Mouse (Mus musculus): ENCODE measurements around the gene Trmt10c.
A peak's percentile ranks its signal among the peaks of the same experiment; 100 is the strongest.
"Not testable (repeated sequence)": the region's sequence is repeated elsewhere in the genome, so short reads cannot be mapped to it uniquely, and the experiment has no call there.

Gene Trmt10c

DNA sequence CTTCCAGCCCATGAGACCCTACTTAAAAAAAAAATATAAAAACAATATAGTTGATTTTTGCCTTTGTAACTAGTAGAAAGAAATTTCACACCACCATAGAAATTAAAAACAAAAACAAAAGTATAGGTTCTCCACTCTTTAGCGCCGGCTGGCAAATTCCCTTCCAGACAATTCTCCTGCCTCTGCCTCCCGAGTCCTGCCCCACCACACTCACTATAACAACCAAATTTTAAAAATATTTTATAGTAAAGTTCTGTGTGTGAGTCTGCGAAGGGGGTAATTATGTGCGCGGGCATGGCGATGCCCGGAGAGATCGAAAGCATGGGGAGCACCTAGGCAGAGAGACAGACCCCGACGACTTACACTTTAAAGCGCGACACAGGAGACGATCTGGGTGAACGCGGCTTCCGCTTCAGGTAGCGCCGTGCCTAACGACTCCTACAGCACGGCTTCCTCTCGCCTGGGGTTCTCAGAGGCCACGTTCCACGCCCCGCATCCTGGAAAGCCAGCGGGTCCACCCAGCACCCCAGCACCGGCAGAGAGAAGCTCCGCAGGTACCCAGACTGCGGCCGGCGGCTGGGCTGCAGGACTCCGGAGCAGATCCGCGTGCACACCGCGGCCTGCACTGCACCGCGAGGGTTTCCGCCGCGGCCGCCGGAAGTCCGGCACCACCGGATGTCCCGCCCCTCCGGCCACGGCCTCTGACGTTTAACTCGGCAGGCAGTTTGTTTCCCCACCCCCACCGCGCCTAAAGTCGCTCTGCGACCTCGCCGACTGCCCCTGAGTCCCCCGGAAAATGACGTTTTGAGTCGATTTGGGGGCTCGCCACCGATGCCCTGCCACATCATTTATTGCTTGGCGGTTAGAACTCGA is at the start of gene Trmt10c:
TSS of gene Trmt10c (minus strand) at position 682 of the 873 bp plus-strand sequence.
- peak; percentile 91 for DNase-seq (ENCODE audit: low spot score)

DNA sequence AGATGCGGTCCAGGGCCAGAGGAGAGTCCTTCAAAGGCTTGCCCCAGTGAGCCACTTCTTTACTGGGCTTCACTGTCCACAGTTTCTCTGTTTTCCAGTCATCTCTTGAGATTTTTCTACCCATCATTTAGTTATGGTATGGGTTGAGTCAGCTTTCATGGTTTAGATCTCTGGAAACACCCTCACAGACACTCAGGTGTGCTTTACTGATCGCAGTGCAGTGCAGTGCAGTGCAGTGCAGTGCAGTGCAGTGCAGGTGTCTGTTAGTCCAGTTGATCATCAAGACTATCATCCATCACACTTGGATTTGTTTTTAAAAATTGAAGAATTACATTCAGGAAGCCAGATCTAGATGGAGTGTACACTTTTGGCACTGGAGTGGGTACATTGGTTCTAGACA is 48.7 kb upstream of the Trmt10c start:
- DNase-seq (ENCODE audit: low spot score) = no peak

DNA sequence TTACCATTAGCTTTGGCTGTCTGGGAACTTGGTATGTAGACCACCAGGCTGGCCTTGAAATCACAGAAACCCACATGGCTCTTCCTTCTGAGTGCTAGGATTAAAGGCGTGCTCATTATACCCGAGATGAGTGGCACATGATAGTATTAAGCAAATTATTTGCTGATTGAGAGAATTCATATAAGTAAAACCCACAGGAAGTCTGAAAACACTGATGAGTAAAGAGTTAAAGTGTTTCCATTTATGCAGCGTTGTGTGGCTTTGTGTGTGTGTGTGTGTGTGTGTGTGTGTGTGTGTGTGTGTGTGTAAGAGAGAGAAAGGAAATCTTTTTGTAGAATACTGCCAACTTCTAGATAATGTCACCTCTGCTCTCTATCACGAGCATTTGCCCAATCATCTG is 44.1 kb upstream of the Trmt10c start:
- DNase-seq (ENCODE audit: low spot score) = no peak

DNA sequence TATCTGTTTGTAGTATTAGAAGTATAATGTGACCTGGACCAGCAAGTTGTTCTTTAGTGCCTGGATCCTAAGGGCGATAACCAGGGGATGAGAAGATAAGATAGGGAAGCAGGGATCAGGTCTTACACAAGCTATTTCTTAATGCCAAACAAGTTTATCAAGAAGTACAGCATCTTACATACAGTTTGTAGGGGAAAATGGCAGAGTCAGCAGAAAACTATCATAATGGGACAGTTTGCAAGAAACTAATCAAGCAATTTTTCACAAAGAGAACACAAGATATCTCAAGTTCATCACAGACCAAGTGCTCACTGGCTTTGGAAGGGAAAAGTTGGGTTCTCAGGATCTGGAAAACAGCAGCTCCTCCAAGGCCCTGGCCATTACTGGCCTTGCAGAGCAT is 41.8 kb upstream of the Trmt10c start:
- no peak for DNase-seq (ENCODE audit: low spot score)

DNA sequence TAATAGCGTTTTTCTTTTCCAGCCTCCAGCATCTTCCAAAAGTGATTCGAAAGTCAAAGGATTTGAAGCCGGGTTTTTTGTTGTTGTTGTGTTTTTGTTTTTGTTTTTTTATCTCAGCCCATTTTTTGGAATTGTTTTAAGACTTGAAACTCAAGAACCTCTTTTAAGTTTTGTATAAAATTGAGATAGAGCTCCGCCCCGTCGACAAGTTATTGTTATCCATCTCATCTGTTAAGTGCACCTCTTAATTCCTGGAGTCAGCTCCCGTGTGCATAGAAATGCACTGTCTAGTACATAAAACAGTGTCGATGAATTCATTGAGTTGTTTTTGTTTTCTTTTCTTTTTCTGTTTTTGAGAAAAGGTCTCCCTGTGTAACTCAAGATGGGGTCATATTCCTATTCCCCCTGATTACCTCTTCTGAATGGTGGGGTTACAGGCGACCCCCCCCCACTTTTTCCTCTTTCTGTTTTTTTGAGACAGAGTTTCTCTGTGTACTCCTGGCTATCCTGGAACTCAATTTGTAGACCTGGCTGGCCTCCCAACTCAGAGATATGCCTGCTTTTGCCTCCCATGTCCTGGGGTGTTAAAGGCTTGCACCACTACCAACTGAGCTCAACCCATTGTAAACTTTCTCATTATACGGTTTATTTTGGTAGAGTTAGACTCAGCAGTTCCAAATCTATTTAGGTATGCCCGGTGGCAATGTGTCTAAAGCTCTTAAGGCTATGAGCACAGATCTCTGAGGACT is 38.7 kb upstream of the Trmt10c start:
- DNase-seq (ENCODE audit: low spot score) = no peak

DNA sequence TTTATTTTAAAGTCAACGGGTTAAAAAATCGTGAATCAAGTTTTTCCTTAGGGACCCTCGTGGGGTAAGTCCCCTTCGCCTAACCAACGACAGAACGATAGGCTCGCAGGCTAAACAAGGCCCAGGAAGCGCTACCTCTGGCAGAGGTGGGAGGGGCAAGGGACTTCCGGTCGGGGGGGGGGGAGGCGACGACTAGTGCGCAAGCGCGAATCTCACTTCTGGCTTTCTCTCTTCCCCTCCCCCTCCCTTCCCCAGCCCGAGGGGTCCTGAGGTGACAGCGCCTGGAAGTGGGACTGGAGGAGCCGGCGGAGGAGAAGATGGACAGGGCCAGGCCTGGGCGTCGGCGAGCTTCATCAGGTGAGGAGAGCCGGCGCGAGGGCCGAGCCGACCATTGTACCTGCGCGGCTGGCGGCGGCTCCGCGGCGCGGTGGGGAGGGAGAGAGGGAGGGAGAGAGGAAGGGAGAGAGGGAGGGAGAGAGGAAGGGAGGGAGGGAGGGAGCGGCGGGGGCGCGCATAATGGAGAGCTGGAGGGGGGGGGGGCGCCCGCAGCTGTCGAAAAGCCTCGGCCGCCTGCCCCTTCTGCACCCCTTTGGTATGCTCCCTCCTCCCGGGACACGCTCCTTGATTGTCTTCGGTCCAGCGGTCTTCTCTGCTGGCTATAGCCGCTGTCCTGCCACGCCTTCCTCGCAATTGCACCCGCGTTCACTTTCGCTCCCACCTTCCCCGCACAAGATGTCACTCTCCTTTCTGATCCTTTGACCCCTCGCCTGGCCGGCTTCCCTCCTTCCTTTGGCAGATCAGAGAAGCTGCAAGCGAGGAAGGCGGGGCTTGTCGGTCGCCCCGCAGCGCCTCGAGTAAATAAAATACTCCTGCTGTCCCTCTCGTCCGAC is 37.8 kb upstream of the Trmt10c start:
- peak; percentile 83 for DNase-seq (ENCODE audit: low spot score)

DNA sequence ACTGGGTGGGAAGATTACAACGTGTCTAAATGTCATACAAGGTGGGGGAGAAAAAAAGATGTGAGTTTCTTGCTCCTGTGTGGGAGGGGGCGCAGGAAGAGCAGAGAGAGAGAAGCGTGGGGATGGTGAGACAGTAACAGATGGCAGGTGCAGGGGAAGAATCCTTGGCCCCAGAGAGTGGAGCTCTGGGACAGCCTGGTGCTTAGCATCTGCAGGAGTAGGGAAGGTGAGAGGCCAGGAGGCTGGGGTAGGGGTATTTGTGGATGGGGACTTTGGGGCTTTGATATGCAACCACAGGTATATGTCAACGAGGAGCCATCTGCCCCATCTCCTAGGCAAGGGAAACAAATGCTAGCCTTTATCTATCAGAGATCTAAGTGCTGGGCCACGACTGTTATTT is 36.9 kb upstream of the Trmt10c start:
- no peak for DNase-seq (ENCODE audit: low spot score)

DNA sequence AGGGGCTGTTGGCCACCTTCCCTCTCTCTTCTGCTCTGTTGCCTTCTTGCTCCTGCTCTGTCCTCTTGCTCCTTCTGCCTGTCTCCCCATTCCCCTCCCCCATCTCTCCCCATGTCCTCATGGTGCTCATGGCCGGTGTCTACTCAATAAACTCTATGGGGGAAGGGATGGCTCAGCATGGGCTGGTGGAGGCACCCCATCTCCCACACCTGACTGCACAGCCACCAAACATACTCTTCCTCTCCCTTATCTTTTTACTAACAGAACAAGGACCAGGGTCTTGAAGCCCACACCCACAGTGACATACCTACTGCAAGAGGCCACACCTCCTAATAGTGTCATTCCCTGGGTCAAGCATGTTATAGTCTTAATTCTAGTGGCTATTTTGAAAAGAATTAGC is 36.5 kb upstream of the Trmt10c start:
- DNase-seq (ENCODE audit: low spot score) = no peak

DNA sequence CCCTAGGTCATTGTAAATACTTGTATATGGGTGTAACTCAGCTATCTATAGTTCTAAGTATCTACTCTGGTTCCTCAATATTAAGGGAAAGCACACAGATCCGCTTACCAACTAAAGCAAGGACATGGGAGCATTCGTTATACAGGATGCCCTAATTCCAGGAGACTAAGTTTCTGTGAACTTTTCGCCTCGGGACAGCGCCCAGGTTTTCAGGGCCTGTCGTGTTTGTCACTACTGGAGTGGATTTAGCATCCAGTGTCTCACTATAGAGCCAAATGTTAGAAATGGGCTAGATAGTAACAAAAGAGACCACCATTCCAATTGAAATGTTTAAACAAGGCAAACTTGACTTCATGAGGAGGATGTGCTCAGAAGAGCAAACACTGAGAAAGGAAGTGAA is 35.5 kb upstream of the Trmt10c start:
- DNase-seq (ENCODE audit: low spot score) = not testable (repeated sequence)

DNA sequence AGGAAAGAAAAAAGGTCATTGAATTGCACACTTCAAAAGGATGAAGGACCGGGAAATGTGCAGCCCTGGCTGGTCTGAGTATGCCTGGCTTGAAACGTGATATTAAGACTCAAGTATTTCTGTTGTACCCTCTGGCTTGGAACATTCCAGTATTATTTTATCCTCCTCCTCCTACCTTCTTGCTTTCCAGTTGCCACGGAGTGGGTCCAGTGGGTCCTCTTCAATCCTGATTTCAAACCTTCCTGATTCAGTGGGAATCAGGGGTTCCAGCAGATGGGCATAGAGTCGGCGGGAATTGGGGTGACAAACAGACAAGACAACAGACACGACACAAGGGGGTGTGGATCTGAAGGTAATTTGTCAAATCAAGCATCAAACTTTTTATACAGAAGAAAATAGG is 34.9 kb upstream of the Trmt10c start:
- DNase-seq (ENCODE audit: low spot score) = no peak

DNA sequence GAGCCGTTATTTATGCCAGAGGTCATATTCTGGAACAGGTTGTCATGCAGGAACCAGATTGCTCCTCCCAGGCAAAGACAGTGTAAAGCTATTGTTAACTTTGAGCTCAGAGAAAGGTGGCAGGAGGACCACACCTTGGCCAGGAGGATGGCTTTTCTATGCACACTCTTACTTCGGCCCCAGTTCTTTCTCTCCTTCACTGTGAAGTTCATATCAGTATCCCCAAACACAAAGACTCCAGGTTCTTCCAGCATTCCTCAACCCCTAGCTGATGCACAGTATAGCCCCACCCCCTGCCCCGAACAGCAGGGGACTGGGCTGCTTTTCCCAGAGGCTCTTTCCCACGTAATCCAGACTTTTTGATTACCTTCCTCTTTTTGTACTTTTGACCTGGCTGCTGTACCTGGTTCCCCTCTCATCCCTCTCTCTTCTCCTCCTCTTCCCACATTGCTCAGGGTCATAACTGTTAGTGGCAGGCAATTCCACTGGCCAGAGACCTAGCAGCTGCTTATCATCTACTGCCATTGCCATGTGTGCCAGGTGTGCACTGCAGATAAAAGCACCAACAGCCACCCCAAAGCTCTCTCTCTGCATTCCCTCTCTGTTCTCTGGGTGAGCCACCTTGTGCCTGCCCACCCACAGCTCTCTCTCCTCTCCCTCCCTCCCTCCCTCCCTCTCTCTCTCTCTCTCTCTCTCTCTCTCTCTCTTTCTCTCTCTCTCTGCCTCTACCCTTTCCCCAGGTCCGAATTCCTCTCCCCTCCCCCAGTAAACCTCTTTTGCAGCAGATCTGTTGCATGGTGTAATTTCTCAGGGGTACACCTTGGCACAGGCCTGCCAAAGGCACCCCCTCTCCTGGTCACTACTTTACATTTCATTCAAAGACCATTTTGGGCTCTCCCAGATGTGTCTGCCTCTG is 34.0 kb upstream of the Trmt10c start:
- DNase-seq (ENCODE audit: low spot score) = no peak

DNA sequence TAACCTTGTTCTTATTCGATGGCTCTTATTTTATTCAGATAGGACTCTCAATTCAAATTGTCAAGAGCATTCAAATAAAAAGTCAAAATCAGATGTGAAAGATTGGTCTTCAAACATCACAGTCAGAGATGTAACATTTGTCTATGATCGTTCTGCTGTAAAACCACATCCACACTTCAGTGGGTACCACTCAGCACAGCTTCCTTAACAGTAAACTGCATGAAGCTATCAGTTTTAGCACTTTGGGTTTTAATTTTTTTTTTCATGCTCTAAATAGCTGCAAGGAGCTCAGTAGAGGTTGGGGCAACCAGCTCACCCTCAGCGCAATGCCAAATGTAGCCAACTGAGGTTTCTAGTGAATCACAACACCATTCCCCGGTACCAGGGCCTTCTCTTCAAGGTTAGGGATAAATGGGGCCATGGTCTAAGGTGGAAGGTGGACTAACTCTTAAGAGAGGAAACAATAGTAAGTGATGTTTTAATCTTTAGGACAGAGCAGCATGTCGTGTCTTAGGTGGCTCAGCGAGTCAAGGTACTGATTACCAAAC is 31.0 kb upstream of the Trmt10c start:
- no peak for DNase-seq (ENCODE audit: low spot score)

DNA sequence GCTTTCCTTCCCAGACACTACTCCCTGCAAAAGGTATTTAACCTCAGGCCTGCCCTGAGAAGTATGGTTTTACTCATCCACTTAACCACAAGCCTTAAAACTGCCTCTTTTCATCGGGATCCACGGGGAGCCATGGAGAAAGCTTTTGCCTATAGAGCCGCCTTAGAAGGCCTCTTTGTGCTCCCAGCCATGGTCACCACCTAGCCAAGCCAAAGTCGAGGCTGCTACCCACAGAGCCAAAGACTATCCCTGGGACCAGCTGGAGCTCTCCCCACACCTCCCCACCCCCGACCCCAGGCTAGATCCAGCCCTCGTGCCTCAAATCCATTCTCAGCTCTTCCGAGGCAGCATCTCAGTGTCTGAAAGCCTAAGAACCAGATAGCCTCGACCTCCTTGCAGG is 28.5 kb upstream of the Trmt10c start:
- DNase-seq (ENCODE audit: low spot score) = no peak

DNA sequence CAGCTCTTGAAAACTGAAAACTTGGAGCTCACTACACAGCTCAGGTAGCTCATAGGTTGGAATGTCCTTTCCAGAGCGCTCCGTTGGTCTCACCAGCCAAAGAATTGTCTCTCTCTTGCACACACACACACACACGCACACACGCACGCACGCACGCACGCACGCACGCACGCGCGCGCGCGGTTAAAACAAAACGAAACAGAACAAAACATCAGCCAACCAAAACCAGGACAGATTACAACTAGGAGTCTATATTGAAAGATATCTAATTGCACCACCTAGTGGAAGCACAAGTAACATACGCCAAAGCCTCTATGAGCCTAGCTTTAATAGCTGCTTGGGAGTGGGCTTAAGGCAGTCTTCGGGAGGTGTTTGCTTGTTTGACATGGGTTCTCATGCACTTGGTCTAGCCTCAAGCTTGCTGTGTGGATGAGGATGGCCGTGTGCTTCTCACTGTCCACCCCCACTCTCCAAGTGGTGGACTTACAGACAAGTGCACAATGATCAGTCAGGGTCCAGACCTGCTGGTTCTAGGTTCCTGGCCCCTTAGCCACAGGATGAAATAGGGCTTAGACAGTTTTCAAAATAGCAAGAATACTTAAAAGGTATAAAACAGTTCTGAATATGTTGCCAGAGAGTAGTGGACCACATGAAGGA is 26.8 kb upstream of the Trmt10c start:
- peak; percentile 74 for DNase-seq (ENCODE audit: low spot score)

DNA sequence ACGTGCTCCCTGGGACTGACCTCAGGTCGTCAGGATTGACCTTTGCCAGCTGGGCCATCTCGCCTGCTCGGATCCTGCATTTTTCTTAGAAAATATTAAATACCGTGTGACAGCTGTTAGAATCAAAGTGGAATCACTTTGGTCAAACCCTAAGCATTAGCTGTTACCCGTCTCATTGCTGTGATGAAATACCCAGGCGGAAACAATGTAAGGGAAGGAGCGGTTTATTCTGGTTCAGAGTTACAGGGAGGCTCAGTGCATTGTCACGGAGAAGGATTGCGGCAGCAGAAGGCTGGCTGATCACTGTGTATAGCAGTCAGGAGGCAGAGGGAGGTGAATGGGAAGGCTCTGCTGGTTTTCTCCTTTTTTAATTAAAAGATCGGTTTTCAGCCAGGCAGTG is 25.4 kb upstream of the Trmt10c start:
- DNase-seq (ENCODE audit: low spot score) = no peak

DNA sequence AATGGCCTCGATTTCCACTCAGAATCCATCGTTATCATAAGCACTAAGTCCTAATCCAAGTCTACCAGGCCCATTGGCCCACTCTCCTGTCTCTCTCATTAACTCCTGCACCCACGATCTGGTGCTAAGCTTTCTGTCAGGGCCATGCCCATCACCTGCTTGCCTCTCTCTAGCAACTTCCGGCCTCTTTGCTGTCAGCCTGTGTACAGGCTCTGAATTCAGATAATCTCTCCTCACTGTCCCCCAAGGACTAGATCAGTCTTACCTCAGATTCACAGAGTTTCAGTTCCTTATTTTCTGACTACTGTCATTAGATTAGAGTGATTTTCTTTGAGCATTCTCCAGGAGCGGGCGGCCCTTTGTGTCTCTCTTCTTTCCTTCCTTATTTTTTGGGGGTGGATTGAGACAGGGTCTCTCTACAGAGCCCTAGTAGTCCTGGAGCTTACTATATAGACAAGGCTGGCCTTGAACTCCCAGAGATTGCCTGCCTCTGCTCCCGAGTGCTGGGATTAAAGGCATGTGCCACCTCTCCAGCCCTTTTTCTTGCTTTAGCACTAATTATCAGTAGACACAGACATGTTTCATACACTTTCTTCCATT is 24.5 kb upstream of the Trmt10c start:
- no peak for DNase-seq (ENCODE audit: low spot score)

DNA sequence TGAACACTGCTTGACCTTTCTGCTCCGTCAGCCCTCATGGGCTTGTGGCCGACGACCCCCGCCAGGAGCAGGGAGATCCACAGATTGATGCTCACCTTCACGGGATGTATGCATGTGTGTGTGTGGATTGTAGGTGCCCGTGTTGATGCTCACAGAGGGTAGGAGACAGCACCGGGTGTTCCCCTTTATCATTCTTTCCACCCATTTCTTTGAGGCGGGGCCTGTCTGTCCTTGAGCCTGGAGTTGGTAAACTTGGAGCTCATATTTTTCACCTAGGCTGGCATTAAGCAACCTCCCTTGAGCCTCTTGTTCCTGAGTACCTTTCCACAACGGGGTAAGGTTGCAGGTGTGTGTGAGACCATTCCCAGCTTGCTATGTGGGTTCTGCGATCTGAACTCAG is 20.5 kb upstream of the Trmt10c start:
- no peak for DNase-seq (ENCODE audit: low spot score)

DNA sequence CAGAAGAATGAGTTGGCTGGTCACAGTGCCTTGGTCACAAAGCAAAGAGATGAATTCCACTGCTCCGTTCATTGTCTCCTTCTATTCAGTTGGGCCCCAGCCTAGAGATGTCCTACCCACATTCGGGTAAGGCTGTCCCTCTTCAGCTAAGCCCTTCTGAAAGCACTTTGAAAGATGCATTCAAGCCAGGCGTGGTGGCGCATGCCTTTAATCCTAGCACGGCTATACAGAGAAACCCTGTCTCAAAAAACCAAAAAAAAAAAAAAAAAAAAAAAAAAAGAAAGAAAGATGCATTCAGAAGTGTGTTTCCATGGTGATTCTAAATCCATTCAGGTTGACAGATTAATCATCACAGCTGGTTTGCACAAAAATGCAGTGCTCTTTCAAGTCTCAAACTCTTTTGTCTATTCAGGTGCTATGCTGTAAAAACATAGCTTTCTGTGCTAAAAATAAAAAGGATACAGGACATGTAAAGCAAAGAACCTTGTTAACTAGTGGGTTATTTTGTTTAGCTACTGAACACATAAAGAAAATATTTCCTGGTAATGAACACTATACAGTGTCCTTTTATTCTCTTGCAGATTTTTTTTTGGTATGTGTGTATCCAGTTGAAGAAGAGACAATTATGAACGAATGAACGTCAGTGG is 19.4 kb upstream of the Trmt10c start:
- no peak for DNase-seq (ENCODE audit: low spot score)

DNA sequence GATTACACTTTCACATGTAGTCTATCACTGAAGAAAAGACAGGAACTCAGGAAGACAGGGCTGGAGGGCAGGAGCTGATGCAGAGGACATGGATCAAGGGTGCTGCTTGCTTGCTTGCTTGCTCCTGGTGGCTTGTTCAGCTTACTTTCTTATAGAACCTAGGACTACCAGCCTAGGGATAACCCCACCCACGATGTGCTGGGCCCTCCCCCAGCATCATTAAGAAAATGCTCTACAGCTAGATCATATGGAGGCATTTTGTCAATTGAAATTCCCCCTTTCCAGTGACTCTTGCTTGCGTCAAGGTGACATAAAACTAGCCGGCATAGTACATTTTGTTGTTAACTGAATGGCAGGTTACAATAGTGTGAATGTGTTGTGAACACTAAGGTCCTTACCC is 18.3 kb upstream of the Trmt10c start:
- no peak for DNase-seq (ENCODE audit: low spot score)

DNA sequence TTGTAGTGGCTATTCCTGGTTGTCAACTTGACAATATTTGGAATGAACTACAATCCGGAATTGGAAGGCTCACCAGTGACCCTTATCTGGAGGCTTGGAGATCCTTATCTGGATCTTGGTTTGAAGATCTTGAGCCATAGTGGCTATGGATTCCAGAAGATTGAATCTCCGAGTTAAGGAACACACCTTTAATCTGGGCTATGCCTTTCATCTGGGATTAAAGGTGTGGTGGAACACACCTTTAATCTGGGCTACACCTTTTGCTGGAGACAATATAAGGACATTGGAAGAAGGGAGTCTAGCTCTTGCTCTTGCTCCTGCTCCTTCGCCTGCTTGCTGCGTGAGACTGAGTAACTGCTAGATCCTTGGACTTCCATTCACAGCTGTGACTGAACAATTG is 10.4 kb upstream of the Trmt10c start, which contains the start of gene Senp7:
TSS of gene Senp7 (plus strand) at position 301 of the 400 bp plus-strand sequence.
- not testable (repeated sequence) for DNase-seq (ENCODE audit: low spot score)

All from layer of hippocampus, adult 11-12 months (tissue).